Mouse (Mus musculus) lung, embryonic 15.5 days (tissue): Measurements from ENCODE around the gene Ascl5. TPM values are rescaled to one million over a fixed set of nuclear protein-coding genes. Genes with fewer than 3 reads are reported as not detected.

Source experiments
- ATAC-seq: fragments of 200-750 bp; cut with Nextera tagmentation; 2 replicates; pipeline ENCODE4 v1.8.0; 2017; ENCODE audit warnings: moderate number of reproducible peaks, borderline replicate concordance; ENCODE audit not compliant: low FRiP score, low TSS enrichment; ENCODE audit errors: extremely low read depth
- H3K27ac ChIP-seq: fragments of 300-500 bp; sonication (generic); 2 replicates; pipeline ENCODE4 v1.5.1; 2015; ENCODE audit warnings: moderate library complexity, mild to moderate bottlenecking, inconsistent platforms
- H3K27me3 ChIP-seq: fragments of 300-500 bp; sonication (generic); 2 replicates; pipeline ENCODE4 v1.6.1; 2015; ENCODE audit warnings: inconsistent platforms
- H3K36me3 ChIP-seq: fragments of 300-500 bp; sonication (generic); 2 replicates; pipeline ENCODE4 v1.6.1; 2015; ENCODE audit warnings: inconsistent platforms
- H3K4me1 ChIP-seq: fragments of 300-500 bp; sonication (generic); 2 replicates; pipeline ENCODE4 v1.6.1; 2015; ENCODE audit warnings: inconsistent platforms
- H3K4me2 ChIP-seq: fragments of 300-500 bp; sonication (generic); 2 replicates; pipeline ENCODE4 v1.6.1; 2015; ENCODE audit warnings: inconsistent platforms, mild to moderate bottlenecking, moderate library complexity
- H3K4me3 ChIP-seq: fragments of 300-500 bp; sonication (generic); 2 replicates; pipeline ENCODE4 v1.5.1; 2015; ENCODE audit warnings: mild to moderate bottlenecking, inconsistent platforms
- H3K9ac ChIP-seq: fragments of 300-500 bp; sonication (generic); 2 replicates; pipeline ENCODE4 v1.6.1; 2015; ENCODE audit warnings: inconsistent platforms
- H3K9me3 ChIP-seq: fragments of 300-500 bp; sonication (generic); 2 replicates; pipeline ENCODE4 v1.6.1; 2016; ENCODE audit warnings: inconsistent platforms
- WGBS: fragments of 180-500 bp; shearing (Covaris S2); methylation state at CpG from one replicate; pipeline ENCODE4 v1.1.7; 2015; 5-methylcytosine and 5-hydroxymethylcytosine counted together
- polyA plus RNA-seq: library from polyadenylated mRNA; unstranded; fragments of >200 nt; fragmentation: Nextera tagmentation; extraction: Ambion mirVana; gene quantifications from 2 replicates; pipeline ENCODE4 v1.2.1, GENCODE M21; 2015

Ascl5 gene
- polyA plus RNA-seq, 1 experiment from 2014 or later, result not detected

GRCm38 (mm10) chr1:136052547-136052946 lies 1.9 kb downstream of the Ascl5 start, which contains the start of gene Cacna1s:
TSS of gene Cacna1s (plus strand) at chr1:136052750.
- Histone ChIP-seq H3K4me2 (no peak within 1 kb of the TSS), H3K27ac (no peak within 1 kb of the TSS), H3K4me1 (peaks cover 11% of the 10 kb centered on the region), H3K9ac (no peak within 1 kb of the TSS), H3K4me3 (no peak within 1 kb of the TSS), H3K9me3 (no peaks in the 10 kb centered on the region), H3K27me3 (peaks cover 44% of the 10 kb centered on the region), H3K36me3 (no peaks in the 10 kb centered on the region)
- ATAC-seq, result no peak
- WGBS, result 56% methylated on average over 11 of the region's 11 CpGs

- Histone ChIP-seq H3K4me2 (no peak overlapping the region), H3K9ac (no peak overlapping the region), H3K36me3 (no peaks in the 10 kb centered on the region), H3K27ac (no peak overlapping the region), H3K4me3 (no peak overlapping the region), H3K27me3 (peaks cover 19% of the 10 kb centered on the region), H3K9me3 (no peaks in the 10 kb centered on the region), H3K4me1 (peaks cover 8% of the 10 kb centered on the region)
- 50% methylated on average over 3 of the region's 3 CpGs for WGBS
- no peak for ATAC-seq
These were observed 5.2 kb downstream of the Ascl5 start for GRCm38 (mm10) chr1:136055771-136056170.

GRCm38 (mm10) chr1:136058594-136058993 lies 8.0 kb downstream of the Ascl5 start:
- H3K27ac ChIP-seq, result no peak overlapping the region
- peaks cover 3% of the 10 kb centered on the region; the same call in 1 of the 2 replicates for H3K27me3 ChIP-seq
- H3K9me3 ChIP-seq, result no peaks in the 10 kb centered on the region
- 33% methylated on average over 3 of the region's 3 CpGs for WGBS
- no peak for ATAC-seq
- H3K9ac ChIP-seq, result no peak overlapping the region
- no peak overlapping the region for H3K4me2 ChIP-seq
- no peak overlapping the region for H3K4me3 ChIP-seq
- H3K4me1 ChIP-seq, result 0 out of 2 replicates have a peak, but pooled peaks cover 4% of the 10 kb centered on the region
- H3K36me3 ChIP-seq, result no peaks in the 10 kb centered on the region

DNA sequence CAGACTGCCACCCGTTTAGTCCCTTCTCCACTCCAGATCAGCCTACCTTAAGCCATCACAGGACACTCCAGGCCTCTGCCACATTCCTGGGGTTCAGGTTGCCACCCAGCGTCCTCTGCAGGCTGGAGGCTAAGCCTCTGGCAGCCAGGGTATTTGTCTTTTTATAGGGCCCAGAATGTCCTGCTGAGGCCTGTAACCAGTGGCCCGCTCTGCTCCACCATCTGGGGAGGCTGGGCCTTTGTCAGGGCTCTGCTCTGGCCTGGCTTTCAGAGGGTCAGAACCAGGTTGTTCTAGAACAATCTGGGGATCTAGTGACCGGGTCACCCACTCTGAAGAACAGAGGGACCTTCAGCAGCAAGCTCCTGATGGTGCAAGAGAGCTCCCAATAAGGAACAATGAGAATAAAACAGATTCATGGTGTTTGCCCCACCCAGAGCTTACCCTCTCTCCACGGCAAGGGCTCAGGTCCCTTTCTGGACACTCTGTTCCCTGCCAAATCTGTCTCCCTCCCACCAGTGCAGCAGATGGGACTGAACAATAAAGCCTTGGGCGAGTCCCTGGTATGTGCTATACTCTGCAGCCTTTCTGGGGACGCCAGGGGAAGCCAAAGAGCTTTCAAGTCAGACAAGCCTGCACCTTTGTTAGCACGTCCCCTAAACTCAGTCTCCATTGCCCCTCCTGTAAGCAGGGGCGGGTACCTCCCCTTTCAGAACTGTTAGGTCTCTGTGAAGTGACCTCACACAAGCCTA lies 10.6 kb downstream of the Ascl5 start:
- no peaks in the 10 kb centered on the region for H3K4me1 ChIP-seq
- WGBS, result 58% methylated on average over 9 of the region's 9 CpGs
- no peak for ATAC-seq
- no peaks in the 10 kb centered on the region for H3K9me3 ChIP-seq
- H3K4me3 ChIP-seq, result no peak overlapping the region
- peaks cover 3% of the 10 kb centered on the region for H3K27me3 ChIP-seq
- no peak overlapping the region for H3K27ac ChIP-seq
- no peaks in the 10 kb centered on the region for H3K36me3 ChIP-seq
- H3K9ac ChIP-seq, result no peak overlapping the region
- no peak overlapping the region for H3K4me2 ChIP-seq

GRCm38 (mm10) chr1:136061790-136062141 lies 11.2 kb downstream of the Ascl5 start:
- Histone ChIP-seq H3K4me3 (no peak overlapping the region), H3K4me2 (no peak overlapping the region), H3K4me1 (no peaks in the 10 kb centered on the region), H3K27me3 (peaks cover 3% of the 10 kb centered on the region), H3K27ac (no peak overlapping the region), H3K9me3 (no peaks in the 10 kb centered on the region), H3K36me3 (no peaks in the 10 kb centered on the region), H3K9ac (no peak overlapping the region)
- 84% methylated on average over 7 of the region's 7 CpGs for WGBS
- ATAC-seq, result no peak

GRCm38 (mm10) chr1:136063991-136064390 lies 13.4 kb downstream of the Ascl5 start:
- Histone ChIP-seq H3K36me3 (no peaks in the 10 kb centered on the region), H3K4me2 (no peak overlapping the region), H3K4me1 (no peaks in the 10 kb centered on the region), H3K4me3 (no peak overlapping the region), H3K9ac (no peak overlapping the region), H3K27me3 (peaks cover 3% of the 10 kb centered on the region), H3K9me3 (no peaks in the 10 kb centered on the region), H3K27ac (no peak overlapping the region)
- WGBS, result 61% methylated on average over 5 of the region's 5 CpGs
- ATAC-seq, result no peak

GRCm38 (mm10) chr1:136066621-136067020 lies 16.0 kb downstream of the Ascl5 start:
- no peak overlapping the region for H3K4me3 ChIP-seq
- no peaks in the 10 kb centered on the region for H3K36me3 ChIP-seq
- H3K9ac ChIP-seq, result no peak overlapping the region
- no peak overlapping the region for H3K4me2 ChIP-seq
- H3K27me3 ChIP-seq, result peaks cover 3% of the 10 kb centered on the region
- H3K4me1 ChIP-seq, result no peaks in the 10 kb centered on the region
- no peak for ATAC-seq
- no peak overlapping the region for H3K27ac ChIP-seq
- 38% methylated on average over 1 of the region's 1 CpGs for WGBS
- H3K9me3 ChIP-seq, result no peaks in the 10 kb centered on the region

DNA sequence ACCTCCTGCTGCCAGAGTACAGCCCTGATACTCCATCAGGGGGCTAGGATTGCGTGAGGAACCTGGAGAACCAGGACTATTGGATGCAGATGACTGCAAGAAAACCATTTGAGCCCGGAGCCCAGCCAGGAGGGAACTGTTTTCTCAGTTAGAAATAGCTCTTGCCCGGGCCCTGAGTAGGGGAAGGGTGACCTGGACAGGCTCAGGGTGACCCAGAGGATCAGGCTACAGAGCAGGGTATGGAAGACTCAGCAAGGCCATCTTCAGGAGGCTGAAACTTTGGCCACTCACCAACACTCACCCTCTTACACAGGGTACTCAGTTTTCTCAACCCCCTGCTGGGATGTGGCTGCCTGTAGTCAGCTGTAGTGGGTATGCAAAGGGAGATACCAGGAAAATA lies 17.0 kb downstream of the Ascl5 start:
- Histone ChIP-seq H3K27me3 (peaks cover 3% of the 10 kb centered on the region), H3K4me2 (no peak overlapping the region), H3K9ac (no peak overlapping the region), H3K4me1 (no peaks in the 10 kb centered on the region), H3K27ac (no peak overlapping the region), H3K9me3 (no peaks in the 10 kb centered on the region), H3K36me3 (no peaks in the 10 kb centered on the region), H3K4me3 (no peak overlapping the region)
- WGBS, result 44% methylated on average over 3 of the region's 3 CpGs
- no peak for ATAC-seq

- H3K27ac ChIP-seq, result no peak overlapping the region
- H3K4me3 ChIP-seq, result no peak overlapping the region
- no peaks in the 10 kb centered on the region for H3K36me3 ChIP-seq
- no peak overlapping the region for H3K4me2 ChIP-seq
- ATAC-seq, result no peak
- H3K9me3 ChIP-seq, result no peaks in the 10 kb centered on the region
- no peak overlapping the region for H3K9ac ChIP-seq
- 7% methylated on average over 3 of the region's 3 CpGs for WGBS
- no peaks in the 10 kb centered on the region for H3K4me1 ChIP-seq
- H3K27me3 ChIP-seq, result peaks cover 21% of the 10 kb centered on the region; the same call in 1 of the 2 replicates
These were observed 25.5 kb downstream of the Ascl5 start for GRCm38 (mm10) chr1:136076086-136076485.

DNA sequence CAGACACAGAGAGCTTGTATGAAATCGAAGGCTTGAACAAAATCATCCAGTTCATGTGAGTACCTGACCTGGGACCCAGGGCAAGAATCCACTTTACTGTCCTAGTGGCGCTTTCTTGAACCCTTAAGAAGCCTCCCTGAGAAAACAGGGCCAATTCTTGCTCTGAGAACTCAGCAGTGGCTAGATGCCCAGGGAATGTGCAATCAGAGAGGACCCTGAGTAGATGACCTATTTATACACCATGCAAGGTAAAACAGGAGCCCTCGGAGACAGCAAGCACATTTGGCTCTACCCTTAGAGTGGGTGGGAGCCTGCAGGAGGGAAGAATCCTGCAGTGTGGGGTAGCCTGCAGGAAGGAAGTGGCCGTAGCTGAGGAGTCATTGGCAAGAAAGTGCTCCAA lies 27.1 kb downstream of the Ascl5 start:
- no peak for ATAC-seq
- 47% methylated on average over 4 of the region's 4 CpGs for WGBS
- H3K9ac ChIP-seq, result no peak overlapping the region

GRCm38 (mm10) chr1:136081161-136081560 lies 30.6 kb downstream of the Ascl5 start:
- Histone ChIP-seq H3K4me3 (no peak overlapping the region), H3K4me2 (no peak overlapping the region), H3K4me1 (no peaks in the 10 kb centered on the region), H3K27me3 (peaks cover 28% of the 10 kb centered on the region), H3K36me3 (no peaks in the 10 kb centered on the region), H3K27ac (no peak overlapping the region), H3K9ac (no peak overlapping the region), H3K9me3 (no peaks in the 10 kb centered on the region)
- ATAC-seq, result no peak
- WGBS, result 88% methylated on average over 1 of the region's 1 CpGs

More for the DNA sequence above, 27.1 kb downstream of the Ascl5 start:
- Histone ChIP-seq H3K27me3 (peaks cover 22% of the 10 kb centered on the region; the same call in 1 of the 2 replicates), H3K4me2 (no peak overlapping the region), H3K4me1 (no peaks in the 10 kb centered on the region), H3K4me3 (no peak overlapping the region), H3K27ac (no peak overlapping the region), H3K36me3 (no peaks in the 10 kb centered on the region), H3K9me3 (no peaks in the 10 kb centered on the region)

GRCm38 (mm10) chr1:136085988-136086685 lies 35.5 kb downstream of the Ascl5 start:
- H3K27ac ChIP-seq, result no peak overlapping the region
- H3K27me3 ChIP-seq, result peaks cover 15% of the 10 kb centered on the region
- H3K36me3 ChIP-seq, result no peaks in the 10 kb centered on the region
- no peak overlapping the region for H3K4me3 ChIP-seq
- no peak overlapping the region for H3K9ac ChIP-seq
- H3K9me3 ChIP-seq, result no peaks in the 10 kb centered on the region
- H3K4me1 ChIP-seq, result no peaks in the 10 kb centered on the region
- ATAC-seq, result no peak
- WGBS, result 63% methylated on average over 3 of the region's 3 CpGs
- H3K4me2 ChIP-seq, result no peak overlapping the region
